Mouse (Mus musculus): ENCODE measurements around the gene Setd4. TPM values are rescaled to one million over a fixed set of nuclear protein-coding genes. Genes with fewer than 3 reads are reported as not detected.

Gene Setd4
- total RNA-seq (2021) (under 1 TPM; 0.70 to 0.96 TPM), polyA plus RNA-seq (2012; rRNA removed) (3.7 and 4.6 TPM in 2 replicates)
- long read RNA-seq, partial matches to known transcripts: 0 of 2 reads
- long read RNA-seq, other reads (novel, unspliced or antisense): 2 of 2 reads

DNA sequence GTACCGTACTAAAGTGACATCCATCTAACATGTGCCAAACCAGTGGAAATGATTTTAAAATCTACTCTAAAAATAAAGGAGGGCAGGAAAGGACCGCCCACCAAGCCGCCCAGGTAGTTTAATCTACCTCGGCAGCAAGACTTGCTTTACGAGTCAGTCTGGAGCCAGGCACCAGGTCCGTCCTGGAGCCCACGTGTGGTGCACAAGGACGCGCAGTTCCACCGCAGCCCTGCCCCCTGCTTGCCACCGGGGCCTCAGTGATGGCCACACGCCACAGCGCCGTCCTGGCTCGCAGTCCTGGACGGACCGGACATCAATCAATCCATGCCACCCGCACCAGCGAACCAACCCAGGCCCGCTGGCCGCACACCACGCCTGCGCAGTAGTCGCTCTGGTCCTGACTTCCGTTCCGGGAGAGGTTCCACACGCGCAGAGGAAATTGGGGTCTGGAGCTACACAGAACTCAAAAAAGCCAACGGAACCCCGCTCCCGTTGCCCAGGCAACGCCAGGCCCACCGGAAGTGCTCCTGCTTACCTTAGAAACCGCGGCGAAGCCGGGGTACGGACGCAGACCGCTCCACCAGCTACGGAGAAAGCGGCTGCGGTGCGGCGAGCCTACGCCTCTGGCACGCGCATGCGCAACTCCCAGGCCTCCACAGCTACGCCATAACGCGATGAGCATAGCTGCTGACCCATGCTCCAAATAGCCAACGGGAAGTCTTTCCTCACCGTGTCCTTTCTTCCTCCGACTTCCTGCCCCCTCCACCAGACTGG is at the start of gene Setd4:
Gene Setd4 (minus strand): TSS at position 625 of the 774 bp plus-strand sequence.
- H3K27ac ChIP-seq: peak within 1 kb of the TSS; percentile 98
- intact Hi-C loops (cut with DNase I): no loop called here
- peaks cover 3% of the 10 kb centered on the region for H3K4me1 ChIP-seq (ENCODE audit: control insufficient read depth, insufficient read depth, low read length)
- H3K79me2 ChIP-seq (replicated peaks; ENCODE audit: control insufficient read depth, insufficient read depth, low read length): no peaks in the 10 kb centered on the region
- H3K36me3 ChIP-seq (ENCODE audit: control insufficient read depth, insufficient read depth, low read length): no peaks in the 10 kb centered on the region
- TF ChIP-seq CTCF (IDR thresholded peaks at IDR 0.05) (0 out of 2 replicates have a peak, but pooled peaks have one; percentile 16), EP300 (IDR thresholded peaks at IDR 0.05; ENCODE audit: insufficient read depth, low read depth, low read length) (peak; percentile 50; the same call in 1 of the 2 replicates), POLR2A (IDR thresholded peaks at IDR 0.05; ENCODE audit: insufficient read depth, low read depth, low read length) (peak; percentile 95)
- DNase-seq: peak; percentile 93 to 96
- H3K4me3 ChIP-seq: peak within 1 kb of the TSS; percentile 96
- under 1% methylated on average over 55 of the region's 55 CpGs for WGBS
- no peaks in the 10 kb centered on the region for H3K27me3 ChIP-seq (ENCODE audit: control insufficient read depth, insufficient read depth, low read length)
- peak within 1 kb of the TSS; percentile 81 for H3K9ac ChIP-seq (ENCODE audit: low read depth, low read length)

DNA sequence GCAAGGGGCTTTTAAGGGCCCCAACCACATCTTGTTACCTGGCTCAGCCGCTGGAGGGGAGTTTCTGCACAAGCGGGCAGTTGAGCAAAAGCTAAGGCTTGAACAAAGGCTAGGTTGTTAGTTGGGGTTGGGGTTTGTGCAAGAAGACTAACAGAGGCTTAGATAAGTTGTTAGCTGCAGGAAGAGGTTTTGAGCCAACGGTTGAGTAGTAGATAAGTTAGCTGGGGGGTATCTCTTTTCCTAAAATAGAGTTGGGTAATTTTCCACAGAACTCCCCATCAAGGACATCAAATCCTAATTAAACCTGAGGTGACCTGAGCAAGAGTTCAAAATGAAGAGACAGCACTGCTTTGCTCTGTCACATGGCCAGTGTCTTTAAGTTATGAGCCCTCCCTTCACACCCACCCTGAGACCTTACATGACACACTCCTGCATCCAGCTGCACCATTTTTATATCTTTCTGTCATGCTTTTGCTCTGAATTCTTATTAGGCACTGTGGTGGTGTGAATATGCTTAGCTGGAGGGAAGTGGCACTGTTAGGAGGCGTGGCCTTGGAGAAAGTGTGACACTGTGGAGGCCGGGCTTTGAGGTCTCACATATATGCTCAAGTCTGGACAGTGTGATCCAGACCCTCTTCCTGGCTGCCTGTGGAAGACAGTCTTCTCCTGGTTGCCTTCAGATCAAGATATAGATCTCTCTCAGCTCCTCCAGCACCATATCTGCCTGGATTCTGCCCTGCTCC is 44.7 kb upstream of the Setd4 start:
- Histone ChIP-seq H3K27me3 (ENCODE audit: control insufficient read depth, insufficient read depth, low read length) (no peaks in the 10 kb centered on the region), H3K4me3 (no peak overlapping the region), H3K27ac (no peak overlapping the region), H3K9ac (ENCODE audit: low read depth, low read length) (no peak overlapping the region), H3K36me3 (ENCODE audit: control insufficient read depth, insufficient read depth, low read length) (no peaks in the 10 kb centered on the region), H3K4me1 (ENCODE audit: control insufficient read depth, insufficient read depth, low read length) (no peaks in the 10 kb centered on the region), H3K79me2 (replicated peaks; ENCODE audit: control insufficient read depth, insufficient read depth, low read length) (no peaks in the 10 kb centered on the region)
- DNase-seq: no peak
- intact Hi-C loops (cut with DNase I): no loop called here
- WGBS: 66% methylated on average over 5 of the region's 5 CpGs
- no peak for TF ChIP-seq EP300 (IDR thresholded peaks at IDR 0.05; ENCODE audit: insufficient read depth, low read depth, low read length)
- no peak for TF ChIP-seq CTCF (IDR thresholded peaks at IDR 0.05)
- no peak for TF ChIP-seq POLR2A (IDR thresholded peaks at IDR 0.05; ENCODE audit: insufficient read depth, low read depth, low read length)

GRCm38 (mm10) chr16:93644006-93644405 is 40.1 kb upstream of the Setd4 start:
- intact Hi-C loops (cut with DNase I): no loop called here
- Histone ChIP-seq H3K36me3 (ENCODE audit: control insufficient read depth, insufficient read depth, low read length) (no peaks in the 10 kb centered on the region), H3K27me3 (ENCODE audit: control insufficient read depth, insufficient read depth, low read length) (no peaks in the 10 kb centered on the region), H3K79me2 (replicated peaks; ENCODE audit: control insufficient read depth, insufficient read depth, low read length) (no peaks in the 10 kb centered on the region), H3K27ac (no peak overlapping the region), H3K9ac (ENCODE audit: low read depth, low read length) (no peak overlapping the region), H3K4me3 (no peak overlapping the region), H3K4me1 (ENCODE audit: control insufficient read depth, insufficient read depth, low read length) (no peaks in the 10 kb centered on the region)
- WGBS: 36% methylated on average over 4 of the region's 4 CpGs
- no peak for DNase-seq
- TF ChIP-seq CTCF (IDR thresholded peaks at IDR 0.05) (no peak), POLR2A (IDR thresholded peaks at IDR 0.05; ENCODE audit: insufficient read depth, low read depth, low read length) (no peak)

DNA sequence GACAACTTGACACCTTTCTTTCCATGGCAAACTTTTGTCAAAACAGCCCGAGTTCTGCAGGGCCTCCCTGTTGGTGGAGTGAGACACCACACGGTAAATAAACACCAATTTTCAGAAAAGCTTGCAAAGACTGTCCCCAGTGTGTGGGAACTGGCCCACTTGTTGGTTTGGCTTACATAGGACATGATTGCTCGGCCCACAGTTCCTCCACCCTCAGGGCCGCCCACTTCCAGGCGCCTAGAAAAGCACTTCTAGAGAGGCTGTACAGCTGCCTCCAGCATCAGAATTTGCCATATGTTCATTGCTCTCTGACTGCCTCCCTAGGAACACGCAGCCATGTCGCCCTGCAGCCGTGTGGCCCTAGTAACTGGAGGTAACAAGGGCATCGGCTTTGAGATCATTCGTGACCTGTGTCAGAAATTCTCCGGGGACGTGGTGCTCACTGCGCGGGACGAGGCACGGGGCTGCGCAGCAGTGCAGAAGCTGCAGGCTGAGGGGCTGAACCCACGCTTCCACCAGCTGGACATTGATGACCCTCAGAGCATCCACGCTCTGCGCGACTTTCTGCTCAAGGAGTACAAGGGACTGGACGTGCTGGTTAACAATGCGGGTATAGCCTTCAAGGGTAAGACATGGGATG is 24.0 kb upstream of the Setd4 start, which contains the start of gene Gm5678:
Gene Gm5678 (plus strand): TSS at position 337 of the 640 bp plus-strand sequence.
- Histone ChIP-seq H3K36me3 (ENCODE audit: control insufficient read depth, insufficient read depth, low read length) (no peaks in the 10 kb centered on the region), H3K27ac (no peak within 1 kb of the TSS), H3K79me2 (replicated peaks; ENCODE audit: control insufficient read depth, insufficient read depth, low read length) (no peaks in the 10 kb centered on the region), H3K4me1 (ENCODE audit: control insufficient read depth, insufficient read depth, low read length) (no peaks in the 10 kb centered on the region), H3K27me3 (ENCODE audit: control insufficient read depth, insufficient read depth, low read length) (no peaks in the 10 kb centered on the region), H3K4me3 (no peak within 1 kb of the TSS), H3K9ac (ENCODE audit: low read depth, low read length) (no peak within 1 kb of the TSS)
- intact Hi-C loops (cut with DNase I): no loop called here
- TF ChIP-seq POLR2A (IDR thresholded peaks at IDR 0.05; ENCODE audit: insufficient read depth, low read depth, low read length) (no peak), EP300 (IDR thresholded peaks at IDR 0.05; ENCODE audit: insufficient read depth, low read depth, low read length) (no peak), CTCF (IDR thresholded peaks at IDR 0.05) (no peak)
- no peak for DNase-seq
- WGBS: 78% methylated on average over 23 of the region's 23 CpGs

DNA sequence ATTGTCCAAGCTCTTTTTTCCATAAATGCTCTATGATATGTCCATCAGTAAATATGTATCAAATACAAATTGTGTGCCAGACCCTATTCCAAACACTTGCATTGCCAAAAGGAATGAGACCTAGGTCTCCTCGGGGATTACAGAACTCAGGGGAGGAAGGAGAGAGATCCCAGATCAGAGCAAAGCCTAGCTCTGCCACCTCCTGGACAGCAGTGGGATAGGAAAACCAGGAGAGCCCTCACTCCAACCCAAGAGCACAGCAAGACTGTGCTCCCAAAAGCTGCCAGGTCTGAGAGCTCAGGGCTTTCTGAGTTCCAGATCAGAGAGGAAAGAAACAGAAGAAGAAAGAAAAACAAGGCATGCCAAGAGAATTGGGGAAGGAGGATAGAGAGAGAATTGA is 22.9 kb upstream of the Setd4 start:
- H3K4me1 ChIP-seq (ENCODE audit: control insufficient read depth, insufficient read depth, low read length): no peaks in the 10 kb centered on the region
- no peak for DNase-seq
- WGBS: 3% methylated on average over 1 of the region's 1 CpGs

More for the DNA sequence above, 22.9 kb upstream of the Setd4 start:
- H3K4me3 ChIP-seq: no peak overlapping the region
- no peaks in the 10 kb centered on the region for H3K27me3 ChIP-seq (ENCODE audit: control insufficient read depth, insufficient read depth, low read length)
- no peak overlapping the region for H3K9ac ChIP-seq (ENCODE audit: low read depth, low read length)
- no peak overlapping the region for H3K27ac ChIP-seq
- H3K79me2 ChIP-seq (replicated peaks; ENCODE audit: control insufficient read depth, insufficient read depth, low read length): no peaks in the 10 kb centered on the region
- intact Hi-C loops (cut with DNase I): no loop called here
- H3K36me3 ChIP-seq (ENCODE audit: control insufficient read depth, insufficient read depth, low read length): no peaks in the 10 kb centered on the region
- TF ChIP-seq CTCF (IDR thresholded peaks at IDR 0.05) (peak; percentile 64), EP300 (IDR thresholded peaks at IDR 0.05; ENCODE audit: insufficient read depth, low read depth, low read length) (no peak), POLR2A (IDR thresholded peaks at IDR 0.05; ENCODE audit: insufficient read depth, low read depth, low read length) (no peak)
